Comparison of ENCODE assay signal across 8 mouse cellular contexts in genomic region chr8:93810859-93811602, GRCm38 (mm10). TPM values are rescaled to one million over a fixed set of nuclear protein-coding genes. Genes with fewer than 3 reads are reported as not detected.
DNase-seq lines count a peak whose midpoint lies in the region; ATAC-seq and TF ChIP-seq lines count a peak whose summit lies in the region.

No protein-coding gene starts in this region.

- H3K4me1 ChIP-seq in kidney, embryonic 16.5 days (ENCODE audit: insufficient read depth, low read length), result peaks cover 29% of the 10 kb centered on the region
- peaks cover 45% of the 10 kb centered on the region for H3K4me1 ChIP-seq in embryonic facial prominence, embryonic 10.5 days
- H3K4me1 ChIP-seq in intestine, postnatal 0 days (replicated peaks; ENCODE audit: control insufficient read depth, insufficient read depth, low read length), result no peaks in the 10 kb centered on the region; the same call in 1 of the 2 replicates
- H3K4me1 ChIP-seq in neural tube, embryonic 15.5 days, result peaks cover 37% of the 10 kb centered on the region

- TF ChIP-seq CTCF in intestine, postnatal 0 days (IDR thresholded peaks at IDR 0.05; ENCODE audit: low read depth), result no peak

- no peak for ATAC-seq in kidney, embryonic 16.5 days (ENCODE audit: low FRiP score, low TSS enrichment)
- ATAC-seq in intestine, postnatal 0 days, result no peak
- ATAC-seq in neural tube, embryonic 15.5 days (ENCODE audit: low FRiP score), result peak; percentile 44; the same call in 1 of the 2 replicates

- no peak for DNase-seq in kidney, adult 11 months
- peak; percentile 60 for DNase-seq in MN1 (ENCODE audit: low spot score)
- DNase-seq in embryonic facial prominence, embryonic 10.5 days (ENCODE audit: low spot score), result peak; percentile 42
- DNase-seq in gastrocnemius, postnatal 36 days, result no peak
- DNase-seq in ovary, postnatal 10 days (ENCODE audit: low spot score), result no peak

- intact Hi-C loops in gastrocnemius, postnatal 36 days (cut with DNase I), result loop anchor here (5.0 to 10.0 kb wide), 2 partner anchors 94 to 149 kb away; no protein-coding TSS in a partner anchor

- peak overlapping the region; percentile 83 for H3K4me2 ChIP-seq in kidney, embryonic 16.5 days (replicated peaks; ENCODE audit: low read depth, low read length)
- H3K4me2 ChIP-seq in intestine, postnatal 0 days (replicated peaks; ENCODE audit: low read depth), result peak overlapping the region; percentile 96
- H3K4me2 ChIP-seq in neural tube, embryonic 15.5 days, result peak overlapping the region; percentile 66

- H3K9ac ChIP-seq in kidney, embryonic 16.5 days (replicated peaks; ENCODE audit: low read length), result peak overlapping the region; percentile 71
- peak overlapping the region; percentile 50 for H3K9ac ChIP-seq in intestine, postnatal 0 days (ENCODE audit: low read depth, low read length)
- peak overlapping the region; percentile 93 for H3K9ac ChIP-seq in neural tube, embryonic 15.5 days (replicated peaks)

- H3K27ac ChIP-seq in kidney, embryonic 16.5 days (ENCODE audit: low read length), result no peak overlapping the region
- H3K27ac ChIP-seq in embryonic facial prominence, embryonic 10.5 days (replicated peaks), result peak overlapping the region; percentile 84
- H3K27ac ChIP-seq in intestine, postnatal 0 days (ENCODE audit: low read depth, low read length), result peak overlapping the region; percentile 28; the same call in 1 of the 2 replicates
- H3K27ac ChIP-seq in neural tube, embryonic 15.5 days (replicated peaks), result peak overlapping the region; percentile 97

- WGBS in kidney, embryonic 16.5 days, result under 1% methylated on average over 44 of the region's 53 CpGs
- under 1% methylated on average over 53 of the region's 53 CpGs for WGBS in embryonic facial prominence, embryonic 10.5 days
- under 1% methylated on average over 48 of the region's 53 CpGs for WGBS in intestine, postnatal 0 days
- WGBS in neural tube, embryonic 15.5 days, result 0% methylated on average over 48 of the region's 53 CpGs

- H3K36me3 ChIP-seq in kidney, embryonic 16.5 days (ENCODE audit: insufficient read depth, low read length), result no peaks in the 10 kb centered on the region
- no peaks in the 10 kb centered on the region for H3K36me3 ChIP-seq in embryonic facial prominence, embryonic 10.5 days (replicated peaks)
- H3K36me3 ChIP-seq in intestine, postnatal 0 days (ENCODE audit: control insufficient read depth, insufficient read depth), result no peaks in the 10 kb centered on the region
- H3K36me3 ChIP-seq in neural tube, embryonic 15.5 days, result no peaks in the 10 kb centered on the region

- H3K9me3 ChIP-seq in kidney, embryonic 16.5 days (ENCODE audit: low read length), result no peaks in the 10 kb centered on the region
- H3K9me3 ChIP-seq in embryonic facial prominence, embryonic 10.5 days, result no peaks in the 10 kb centered on the region
- H3K9me3 ChIP-seq in intestine, postnatal 0 days (ENCODE audit: control insufficient read depth), result no peaks in the 10 kb centered on the region
- no peaks in the 10 kb centered on the region for H3K9me3 ChIP-seq in neural tube, embryonic 15.5 days (replicated peaks)

- peak overlapping the region; percentile 68 for H3K4me3 ChIP-seq in kidney, embryonic 16.5 days (ENCODE audit: low read length)
- peak overlapping the region; percentile 77 for H3K4me3 ChIP-seq in embryonic facial prominence, embryonic 10.5 days
- H3K4me3 ChIP-seq in intestine, postnatal 0 days (ENCODE audit: low read depth, low read length), result peak overlapping the region; percentile 59
- H3K4me3 ChIP-seq in neural tube, embryonic 15.5 days (replicated peaks), result peak overlapping the region; percentile 80

- H3K27me3 ChIP-seq in kidney, embryonic 16.5 days (ENCODE audit: insufficient read depth, low read length), result peaks cover 30% of the 10 kb centered on the region
- peaks cover 63% of the 10 kb centered on the region for H3K27me3 ChIP-seq in embryonic facial prominence, embryonic 10.5 days (replicated peaks; ENCODE audit: low read depth, poor library complexity, severe bottlenecking)
- H3K27me3 ChIP-seq in intestine, postnatal 0 days (replicated peaks; ENCODE audit: control insufficient read depth, insufficient read depth, low read length), result peaks cover 27% of the 10 kb centered on the region
- no peaks in the 10 kb centered on the region for H3K27me3 ChIP-seq in neural tube, embryonic 15.5 days (replicated peaks)

RNA-seq across cellular contexts. Expression of gene Gnao1, which starts 1.3 kb away (rescaled TPM):
- 2.8 and 3.3 TPM in 2 replicates for polyA plus RNA-seq in kidney, embryonic 16.5 days (2015; fragmentation: Nextera tagmentation; extraction: Ambion mirVana)
- polyA plus RNA-seq in embryonic facial prominence, embryonic 10.5 days (2016; fragmentation: Nextera tagmentation; extraction: Ambion mirVana), result 8.1 and 8.6 TPM in 2 replicates
- polyA plus RNA-seq in intestine, postnatal 0 days (2015; fragmentation: Nextera tagmentation; extraction: Ambion mirVana), result 6.9 and 8.5 TPM in 2 replicates
- 203 and 251 TPM in 2 replicates for polyA plus RNA-seq in neural tube, embryonic 15.5 days (2015; fragmentation: Nextera tagmentation; extraction: Ambion mirVana)
- 1 to 10 TPM; 7.0 to 9.8 TPM for total RNA-seq in gastrocnemius, postnatal 36 days (2021)

Comparison
In these comparisons a context has a peak if more than half of its experiments do, and no peak if none do; other contexts are left out.
1. DNase-seq: peak in MN1 (single experiment) and embryonic facial prominence, embryonic 10.5 days (single experiment); none in kidney, adult 11 months (single experiment), gastrocnemius, postnatal 36 days (0 of 2) and ovary, postnatal 10 days (single experiment).
2. RNA of gene Gnao1, which starts 1.3 kb away (polyA plus RNA-seq): 203 to 251 TPM in neural tube, embryonic 15.5 days; 8.1 to 8.6 TPM in embryonic facial prominence, embryonic 10.5 days, 6.9 to 8.5 TPM in intestine, postnatal 0 days and 2.8 to 3.3 TPM in kidney, embryonic 16.5 days; every median in the first group is over 10 times any median in the second.
3. Peak in every context shown above with its lines, with median percentiles within 50 percentile points of each other: H3K4me2 ChIP-seq, H3K4me3 ChIP-seq and H3K9ac ChIP-seq.